Mouse (Mus musculus): ENCODE results near the gene Adcyap1. TPM values are rescaled to one million over a fixed set of nuclear protein-coding genes. Genes with fewer than 3 reads are reported as not detected.

The Adcyap1 gene
- not detected in 2 replicates for total RNA-seq (2015; ENCODE audit: low replicate concordance)
- not detected in 2 replicates for total RNA-seq (2017; ENCODE audit: low replicate concordance)

DNA sequence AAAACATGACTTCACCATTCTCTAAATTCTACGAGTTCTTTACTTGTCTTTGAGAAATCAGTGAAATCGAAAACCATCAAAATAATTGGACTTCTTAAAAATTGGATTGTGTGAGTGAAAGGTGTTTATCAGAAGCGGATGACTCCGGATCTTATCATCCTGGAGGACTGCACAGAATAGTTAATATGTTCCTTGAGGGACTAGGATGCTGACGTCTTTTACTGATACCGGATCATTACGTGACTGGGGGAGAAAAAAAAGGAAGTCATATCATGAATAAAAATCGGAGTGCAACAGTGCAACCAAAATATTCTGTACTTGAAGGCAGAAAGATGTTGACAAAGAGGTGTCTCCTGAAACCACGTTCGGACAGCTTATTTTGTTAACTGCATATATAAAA lies at the start of gene Adcyap1:
TSS of gene Adcyap1 (plus strand) at position 301 of the 400 bp plus-strand sequence.
- ATAC-seq (replicated peaks; ENCODE audit: low FRiP score, poor library complexity, severe bottlenecking): no peak

DNA sequence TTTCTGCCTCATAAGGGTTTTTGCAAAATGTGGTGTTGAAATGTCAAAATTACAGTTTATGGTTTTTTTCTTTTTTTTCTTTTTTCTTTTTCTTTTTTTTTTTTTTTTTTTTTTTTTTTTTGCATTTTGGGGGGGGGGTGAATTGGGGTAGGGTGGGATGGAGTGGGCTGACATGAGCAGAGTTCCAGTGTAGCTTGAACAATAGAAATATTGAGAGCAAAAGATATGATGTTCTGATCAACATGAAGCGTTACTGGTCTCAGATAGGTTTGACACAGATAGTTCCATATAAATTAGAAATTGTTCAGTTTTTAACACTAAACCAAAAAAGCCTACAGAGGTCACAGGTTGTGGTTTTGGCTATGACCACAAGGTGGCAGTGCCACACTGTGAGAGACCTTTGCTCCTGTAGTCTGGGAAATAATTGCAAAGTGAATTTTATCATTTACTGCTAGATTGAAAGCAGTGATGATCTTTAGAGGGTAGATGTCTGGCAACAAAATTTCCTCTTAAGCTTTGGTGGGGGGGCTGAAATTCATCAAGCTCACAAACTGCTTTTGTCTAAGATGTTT lies 40.5 kb upstream of the Adcyap1 start:
- no peak for ATAC-seq (replicated peaks; ENCODE audit: low FRiP score, poor library complexity, severe bottlenecking)

DNA sequence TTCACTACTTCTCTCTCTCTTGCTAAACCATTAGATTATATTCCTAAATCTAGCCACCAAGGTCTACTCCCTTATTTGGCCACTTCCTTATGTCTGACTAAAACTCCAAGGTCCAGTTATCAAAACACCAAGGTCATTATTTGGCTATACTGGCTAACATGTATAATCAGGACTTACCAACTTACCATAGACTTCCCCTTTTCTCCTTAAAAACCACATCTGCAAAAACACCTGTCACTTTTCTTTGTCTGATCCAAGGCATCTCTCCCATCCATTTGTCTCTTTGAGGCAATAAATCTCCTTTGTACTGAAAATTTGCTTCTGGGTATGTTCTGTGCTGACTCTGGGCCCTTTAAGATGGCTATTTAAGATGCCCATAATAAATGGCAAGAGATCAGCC lies 29.2 kb upstream of the Adcyap1 start:
- ATAC-seq (replicated peaks; ENCODE audit: low FRiP score, poor library complexity, severe bottlenecking): no peak

DNA sequence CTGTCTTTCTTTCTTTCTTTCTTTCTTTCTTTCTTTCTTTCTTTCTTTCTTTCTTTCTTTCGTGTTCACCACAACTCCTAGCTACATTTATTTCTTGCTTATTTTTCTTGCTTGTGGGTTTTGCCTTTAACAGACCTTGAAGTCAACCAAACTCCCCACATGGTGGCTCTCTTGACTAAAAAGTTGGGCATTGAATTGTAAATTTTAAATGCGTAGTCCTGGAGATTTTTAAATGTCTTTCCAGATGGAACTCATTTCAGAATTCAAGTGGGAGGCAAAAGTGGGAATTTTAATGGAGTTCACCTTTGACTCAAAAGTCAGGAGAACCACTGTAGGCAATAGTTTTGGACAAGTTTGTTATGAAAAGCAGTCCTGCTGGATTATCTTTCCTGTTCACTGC lies 2.0 kb upstream of the Adcyap1 start:
- ATAC-seq (replicated peaks; ENCODE audit: low FRiP score, poor library complexity, severe bottlenecking): no peak

DNA sequence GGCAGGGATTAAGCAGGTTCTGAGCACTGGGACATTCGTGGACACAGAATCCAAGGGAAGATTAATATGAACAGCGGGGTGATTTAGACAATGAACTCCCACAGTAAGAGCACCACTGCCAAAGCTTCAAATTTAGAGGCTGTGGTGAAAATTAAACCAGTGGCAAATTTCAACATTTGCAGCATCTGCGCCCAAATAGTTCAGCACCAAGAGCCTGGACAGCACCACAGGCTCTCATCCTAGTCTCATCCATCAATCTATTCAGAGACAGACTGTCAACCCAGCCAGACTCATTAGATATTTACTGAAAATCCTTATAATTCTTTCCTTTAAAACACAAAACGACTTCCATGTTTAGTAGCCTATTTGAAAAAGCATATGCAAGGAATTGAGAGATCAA lies 604 bp upstream of the Adcyap1 start:
- ATAC-seq (replicated peaks; ENCODE audit: low FRiP score, poor library complexity, severe bottlenecking): no peak

DNA sequence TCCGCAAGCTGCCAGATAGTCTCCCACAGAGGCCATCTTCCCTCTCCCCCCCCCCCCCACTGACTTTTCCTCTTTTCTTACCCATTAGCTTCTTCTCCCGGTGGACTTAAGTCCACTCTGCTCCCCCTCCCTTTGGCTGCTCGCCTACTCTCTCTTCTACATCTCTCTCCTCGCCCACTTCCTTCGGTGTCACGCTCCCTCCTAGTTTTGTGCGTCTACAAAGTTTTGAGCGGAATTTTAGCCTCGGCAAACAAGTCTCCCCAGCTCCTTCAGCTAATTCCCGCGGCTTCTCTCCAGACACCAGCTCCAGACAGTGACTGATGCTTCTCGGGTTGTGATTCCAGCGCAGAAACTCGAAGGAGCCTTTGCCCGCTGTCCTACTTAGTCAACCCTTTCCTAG lies 401 bp downstream of the Adcyap1 start:
- no peak for ATAC-seq (replicated peaks; ENCODE audit: low FRiP score, poor library complexity, severe bottlenecking)

DNA sequence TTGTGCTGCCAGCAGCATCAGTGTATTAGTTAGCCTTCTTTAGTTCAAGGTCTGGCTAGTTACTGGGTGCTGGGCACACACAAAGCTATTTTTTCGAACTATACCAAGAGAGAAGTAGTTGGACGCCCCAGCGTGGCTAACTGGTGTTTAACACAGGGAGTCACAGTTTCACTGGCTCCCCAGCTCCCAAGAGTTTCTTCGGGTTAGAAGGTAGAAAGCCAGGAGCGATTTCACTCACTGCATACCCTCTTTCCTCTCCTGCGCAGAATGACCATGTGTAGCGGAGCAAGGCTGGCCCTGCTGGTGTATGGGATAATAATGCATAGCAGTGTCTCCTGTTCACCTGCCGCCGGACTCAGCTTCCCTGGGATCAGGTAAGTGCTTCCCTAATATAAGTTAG lies 930 bp downstream of the Adcyap1 start:
- ATAC-seq (replicated peaks; ENCODE audit: low FRiP score, poor library complexity, severe bottlenecking): no peak

DNA sequence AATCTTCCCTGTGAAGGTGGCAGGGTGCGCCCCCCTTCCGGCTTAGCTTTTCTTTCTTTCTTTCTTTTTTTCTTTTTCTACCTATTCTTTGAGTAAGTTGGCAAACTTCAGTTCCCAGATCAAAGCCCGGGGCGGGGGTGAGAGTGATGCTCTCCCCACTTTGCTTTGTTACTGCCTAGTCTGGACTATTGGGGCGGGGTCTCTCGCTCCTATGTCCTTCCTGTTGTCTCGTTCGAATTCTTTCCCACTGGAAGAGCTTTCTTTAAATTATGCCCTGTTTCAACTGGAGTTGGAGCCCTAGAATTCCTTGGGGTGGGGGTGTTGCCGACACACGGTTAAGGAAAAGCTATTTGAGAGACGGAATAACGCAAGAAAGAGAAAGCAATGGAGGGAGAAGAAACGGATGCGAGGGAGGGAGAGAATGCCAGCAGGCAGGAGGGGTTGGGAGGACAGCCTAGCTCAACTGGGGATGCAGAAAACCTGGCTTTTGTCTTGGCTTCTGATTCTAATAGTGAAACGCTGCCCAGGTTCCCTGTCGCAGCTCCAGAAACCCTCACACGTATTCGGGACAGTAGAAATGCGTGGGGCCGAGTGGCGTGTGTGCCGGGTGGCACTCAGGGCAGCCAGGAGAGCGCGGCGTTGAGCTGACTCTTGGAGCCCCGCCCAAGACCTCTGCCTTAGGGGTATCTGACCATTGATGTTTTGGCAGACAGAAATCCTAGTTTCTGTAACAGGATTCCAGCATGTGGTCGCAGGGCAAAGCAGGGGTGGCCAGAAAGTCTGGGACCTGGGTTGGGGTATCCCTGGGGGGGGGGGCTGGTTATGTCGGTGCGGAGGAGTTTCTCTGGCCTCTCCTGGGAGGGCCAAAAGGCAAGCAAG lies 1.8 kb downstream of the Adcyap1 start:
- no peak for ATAC-seq (replicated peaks; ENCODE audit: low FRiP score, poor library complexity, severe bottlenecking)

DNA sequence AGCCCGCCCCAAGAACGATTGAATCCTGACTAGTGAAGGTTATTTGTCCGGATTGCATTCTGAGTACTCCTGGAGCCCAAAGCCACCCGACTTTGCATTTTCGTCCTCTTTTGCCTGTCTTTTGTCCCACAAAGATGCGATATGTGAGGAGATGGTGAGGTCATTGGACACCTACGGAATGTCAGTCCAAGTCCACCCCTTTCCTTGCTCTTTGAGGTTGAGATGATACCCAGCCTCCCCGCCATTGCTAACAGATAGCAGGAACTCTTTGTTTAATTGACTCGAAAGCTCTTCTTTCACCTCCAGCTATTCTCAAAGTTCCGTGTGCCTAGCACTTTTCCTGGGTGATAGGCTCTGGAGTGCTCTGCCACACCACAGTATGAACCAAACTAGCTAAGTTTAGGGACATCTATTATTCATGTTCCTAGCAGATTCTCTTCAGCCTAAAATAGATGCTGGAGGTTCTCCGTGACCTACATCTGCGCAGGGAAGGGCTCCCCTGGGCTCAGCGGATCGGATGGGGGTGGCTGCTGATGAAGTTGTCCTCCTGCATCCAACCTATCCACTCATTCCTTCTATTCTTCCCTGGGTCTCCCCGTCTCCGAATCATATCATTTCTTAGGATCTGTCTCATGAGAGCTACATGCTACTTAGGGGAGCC lies 2.6 kb downstream of the Adcyap1 start:
- ATAC-seq (replicated peaks; ENCODE audit: low FRiP score, poor library complexity, severe bottlenecking): no peak

DNA sequence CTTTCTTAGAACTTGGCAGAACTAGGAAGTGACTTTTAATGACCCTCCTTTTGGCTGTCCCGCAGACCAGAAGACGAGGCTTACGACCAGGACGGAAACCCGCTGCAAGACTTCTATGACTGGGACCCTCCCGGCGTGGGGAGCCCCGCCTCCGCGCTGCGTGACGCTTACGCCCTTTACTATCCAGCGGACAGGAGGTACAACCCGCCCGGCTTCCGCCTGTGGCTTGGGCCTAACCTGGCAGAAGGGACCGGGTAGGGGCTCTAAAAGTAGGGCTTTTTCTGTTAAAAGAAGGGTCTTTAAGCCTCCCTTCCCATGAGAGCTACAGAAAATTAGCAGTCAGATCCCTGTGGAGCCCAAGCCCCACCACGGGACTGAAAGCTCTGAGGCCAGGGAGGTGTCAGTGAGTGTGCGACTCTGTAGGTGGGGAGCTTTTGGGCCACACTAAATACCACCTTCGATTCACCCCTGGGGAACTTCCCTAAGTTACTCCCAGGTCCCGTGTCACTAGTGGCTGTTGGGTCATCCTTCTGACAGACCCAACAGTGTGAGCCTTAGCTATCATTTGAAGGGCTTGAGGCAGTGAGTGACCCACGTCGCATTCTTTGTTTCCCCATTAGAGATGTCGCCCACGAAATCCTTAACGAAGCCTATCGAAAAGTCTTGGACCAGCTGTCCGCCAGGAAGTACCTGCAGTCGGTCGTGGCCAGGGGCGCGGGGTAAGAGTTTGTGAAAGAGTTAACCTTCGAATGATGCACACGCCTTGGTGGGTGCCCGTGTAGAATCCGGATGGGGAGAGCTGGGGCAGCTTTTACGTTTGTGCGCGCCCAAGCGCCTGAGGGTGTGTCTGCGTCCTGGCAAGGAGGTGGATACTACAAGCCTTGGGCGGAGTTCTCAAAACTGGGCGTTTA lies 3.6 kb downstream of the Adcyap1 start:
- no peak for ATAC-seq (replicated peaks; ENCODE audit: low FRiP score, poor library complexity, severe bottlenecking)

DNA sequence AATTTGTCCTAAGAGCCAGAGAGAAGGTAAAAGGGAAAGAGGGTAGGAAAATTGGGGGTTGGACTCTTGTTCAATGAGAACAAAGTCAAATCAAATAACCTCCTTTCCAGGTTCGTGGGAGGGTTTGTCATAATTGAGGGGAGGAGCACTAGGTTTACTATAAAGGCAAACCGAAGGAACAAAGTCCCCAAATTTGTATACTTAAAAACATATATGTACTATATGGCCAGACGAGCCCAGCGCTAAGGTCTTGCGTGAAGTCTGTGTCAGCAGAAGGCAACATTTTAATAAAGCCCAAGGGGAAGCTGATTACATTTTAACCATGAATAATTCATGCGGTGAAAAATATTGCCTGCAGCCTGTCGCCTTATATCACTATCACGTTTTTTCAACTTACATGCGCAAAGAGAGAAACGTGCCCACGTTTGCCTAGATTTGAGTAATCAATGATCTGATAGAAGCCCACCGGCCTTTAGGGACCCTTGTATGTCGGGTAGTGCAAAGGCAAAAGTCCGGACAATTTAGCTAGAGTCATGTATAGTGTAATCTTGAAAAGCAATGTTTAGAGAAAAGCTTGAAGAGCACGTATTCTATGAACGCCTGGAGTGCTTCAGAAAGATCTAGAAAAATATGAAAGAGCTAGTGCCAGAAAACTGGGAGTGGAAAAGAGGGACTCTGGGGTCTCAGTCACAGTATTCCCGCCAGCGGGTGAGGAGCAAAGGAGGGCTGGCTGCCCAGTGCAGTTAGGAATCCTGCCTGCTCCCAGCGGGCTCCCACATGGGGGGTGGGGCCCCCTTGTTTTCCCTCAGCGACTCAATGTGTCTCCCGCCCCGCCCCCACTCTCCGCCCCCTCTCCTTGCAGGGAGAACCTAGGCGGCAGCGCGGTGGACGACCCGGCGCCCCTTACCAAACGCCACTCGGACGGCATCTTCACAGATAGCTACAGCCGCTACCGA lies 4.5 kb downstream of the Adcyap1 start:
- ATAC-seq (replicated peaks; ENCODE audit: low FRiP score, poor library complexity, severe bottlenecking): no peak

DNA sequence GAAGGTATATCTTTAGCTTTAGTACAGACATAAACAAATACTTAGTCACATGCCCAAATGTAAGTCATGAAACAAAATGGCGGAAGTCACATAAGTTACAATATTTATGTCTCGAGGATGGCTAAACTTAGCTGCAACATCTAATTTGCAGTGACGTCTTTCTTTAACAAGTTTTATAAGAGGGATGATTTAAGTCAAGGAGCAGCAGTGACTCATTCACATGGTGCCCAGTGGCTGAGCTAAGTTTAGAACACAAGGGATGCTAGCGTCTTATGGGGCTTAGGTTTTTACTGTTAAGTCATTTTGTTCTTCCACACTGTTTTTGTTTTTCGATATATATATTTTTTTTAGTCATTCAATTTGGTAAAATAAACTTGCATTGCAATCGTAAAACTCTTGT lies 19.0 kb downstream of the Adcyap1 start:
- ATAC-seq (replicated peaks; ENCODE audit: low FRiP score, poor library complexity, severe bottlenecking): no peak

DNA sequence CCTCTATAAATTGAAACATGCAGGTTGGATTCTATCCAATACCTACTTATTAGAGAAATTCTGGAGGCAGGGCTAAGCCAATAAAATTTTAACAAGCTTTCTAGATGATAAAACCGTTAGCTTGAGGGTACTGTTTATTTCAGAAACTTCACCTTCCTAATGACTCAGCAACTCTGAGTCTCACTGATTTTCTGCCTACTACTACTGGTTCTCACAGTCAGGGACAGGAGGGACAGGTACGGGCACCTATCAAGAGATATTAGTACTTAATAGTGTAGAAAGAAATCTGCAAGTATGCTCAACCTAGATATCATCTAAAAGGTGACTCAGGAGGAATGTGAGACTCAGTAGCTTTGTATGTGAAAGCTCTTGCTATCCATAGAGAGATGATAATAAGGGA lies 19.8 kb downstream of the Adcyap1 start:
- ATAC-seq (replicated peaks; ENCODE audit: low FRiP score, poor library complexity, severe bottlenecking): no peak

DNA sequence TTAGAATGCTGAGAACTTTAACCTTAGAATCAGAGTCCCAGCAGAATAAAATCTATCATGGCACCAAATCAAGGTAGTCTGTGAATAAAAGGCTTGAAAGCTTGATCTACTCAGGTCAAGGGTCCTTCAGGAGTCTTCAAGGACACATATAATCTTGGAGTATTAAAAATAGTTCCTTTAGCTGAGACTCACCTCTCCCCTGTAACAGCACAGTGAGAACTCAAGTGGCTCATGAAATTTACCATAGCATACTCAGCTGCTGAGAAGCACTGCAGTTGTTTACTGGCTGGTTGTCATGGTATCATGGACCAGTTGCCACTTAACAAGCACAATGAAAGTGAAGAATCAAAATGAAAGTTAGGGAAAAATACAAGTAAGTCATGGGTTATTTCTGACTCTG lies 38.5 kb downstream of the Adcyap1 start:
- no peak for ATAC-seq (replicated peaks; ENCODE audit: low FRiP score, poor library complexity, severe bottlenecking)
